ENCODE assay signal across 8 mouse cellular contexts in the genomic region with DNA sequence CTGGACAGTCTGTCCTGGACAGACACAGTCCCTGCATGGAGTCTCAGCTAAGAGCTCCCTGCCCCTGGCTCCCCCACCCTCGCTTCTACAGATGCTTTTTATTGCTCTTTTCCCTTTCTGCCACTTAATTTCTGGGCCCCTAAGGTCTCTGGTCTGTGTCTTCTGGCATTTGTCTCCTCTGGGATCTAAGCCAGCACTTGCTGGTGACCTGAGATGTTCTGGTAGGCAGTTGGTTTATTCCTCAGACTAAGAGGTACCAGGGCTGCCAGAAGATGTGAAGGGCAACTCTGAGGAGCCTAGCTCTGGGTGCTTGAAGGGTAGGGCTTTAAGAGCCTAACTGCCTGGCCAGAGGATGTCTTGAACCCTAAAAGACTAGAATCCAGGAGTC. TPM values are rescaled to one million over a fixed set of nuclear protein-coding genes. Genes with fewer than 3 reads are reported as not detected.
DNase-seq lines count a peak whose midpoint lies in the region; ATAC-seq and TF ChIP-seq lines count a peak whose summit lies in the region.

No protein-coding gene starts in this region.

- no peak for ATAC-seq in midbrain, postnatal 0 days (ENCODE audit: low FRiP score)
- ATAC-seq in intestine, postnatal 0 days: no peak

- peak overlapping the region; percentile 38; the same call in 1 of the 2 replicates for H3K27ac ChIP-seq in midbrain, postnatal 0 days (ENCODE audit: low read depth, low read length)
- no peak overlapping the region for H3K27ac ChIP-seq in midbrain, embryonic 10.5 days (replicated peaks)
- peak overlapping the region; percentile 77; the same call in 1 of the 2 replicates for H3K27ac ChIP-seq in intestine, postnatal 0 days (ENCODE audit: low read depth, low read length)

- no peaks in the 10 kb centered on the region for H3K9me3 ChIP-seq in midbrain, postnatal 0 days (ENCODE audit: low read length)
- H3K9me3 ChIP-seq in midbrain, embryonic 10.5 days (replicated peaks): no peaks in the 10 kb centered on the region
- H3K9me3 ChIP-seq in intestine, postnatal 0 days (ENCODE audit: control insufficient read depth): no peaks in the 10 kb centered on the region

- peaks cover 4% of the 10 kb centered on the region; the same call in 1 of the 2 replicates for H3K4me1 ChIP-seq in midbrain, postnatal 0 days (ENCODE audit: insufficient read depth, low read length)
- H3K4me1 ChIP-seq in midbrain, embryonic 10.5 days: peaks cover 35% of the 10 kb centered on the region
- H3K4me1 ChIP-seq in intestine, postnatal 0 days (replicated peaks; ENCODE audit: control insufficient read depth, insufficient read depth, low read length): 0 out of 2 replicates have a peak, but pooled peaks cover 4% of the 10 kb centered on the region

- no peak overlapping the region for H3K9ac ChIP-seq in midbrain, postnatal 0 days (replicated peaks; ENCODE audit: low read length, poor library complexity, severe bottlenecking)
- H3K9ac ChIP-seq in intestine, postnatal 0 days (ENCODE audit: low read depth, low read length): no peak overlapping the region

- no peak overlapping the region for H3K4me3 ChIP-seq in midbrain, postnatal 0 days (ENCODE audit: low read depth, low read length)
- no peak overlapping the region for H3K4me3 ChIP-seq in midbrain, embryonic 10.5 days
- no peak overlapping the region for H3K4me3 ChIP-seq in intestine, postnatal 0 days (ENCODE audit: low read depth, low read length)

- TF ChIP-seq CTCF in midbrain, postnatal 0 days (IDR thresholded peaks at IDR 0.05): no peak
- TF ChIP-seq CTCF in intestine, postnatal 0 days (IDR thresholded peaks at IDR 0.05; ENCODE audit: low read depth): no peak

- H3K36me3 ChIP-seq in midbrain, postnatal 0 days (ENCODE audit: insufficient read depth, low read length): peaks cover 11% of the 10 kb centered on the region; the same call in 1 of the 2 replicates
- H3K36me3 ChIP-seq in midbrain, embryonic 10.5 days: peaks cover 55% of the 10 kb centered on the region
- H3K36me3 ChIP-seq in intestine, postnatal 0 days (ENCODE audit: control insufficient read depth, insufficient read depth): peaks cover 18% of the 10 kb centered on the region

- no peaks in the 10 kb centered on the region for H3K27me3 ChIP-seq in midbrain, postnatal 0 days (ENCODE audit: insufficient read depth, low read length)
- H3K27me3 ChIP-seq in midbrain, embryonic 10.5 days (ENCODE audit: low read depth, poor library complexity, severe bottlenecking): no peaks in the 10 kb centered on the region
- H3K27me3 ChIP-seq in intestine, postnatal 0 days (replicated peaks; ENCODE audit: control insufficient read depth, insufficient read depth, low read length): no peaks in the 10 kb centered on the region

- DNase-seq in heart, adult 11 months: peak; percentile 95
- DNase-seq in heart, adult 8-10 months (ENCODE audit: low spot score): no peak
- DNase-seq in midbrain, postnatal 0 days (ENCODE audit: low spot score): no peak
- no peak for DNase-seq in midbrain, embryonic 10.5 days (ENCODE audit: low spot score)
- no peak for DNase-seq in spleen, postnatal 36 days (ENCODE audit: low spot score in 2 of 2)
- no peak for DNase-seq in spleen, adult 18-20 months
- no peak for DNase-seq in thymus, postnatal 10 days (ENCODE audit: low spot score in 2 of 2)

- H3K4me2 ChIP-seq in midbrain, postnatal 0 days (ENCODE audit: low read depth, low read length, poor library complexity, severe bottlenecking): no peak overlapping the region
- no peak overlapping the region; the same call in 1 of the 2 replicates for H3K4me2 ChIP-seq in intestine, postnatal 0 days (replicated peaks; ENCODE audit: low read depth)

- 62% methylated on average over 1 of the region's 1 CpGs for WGBS in midbrain, postnatal 0 days
- 71% methylated on average over 1 of the region's 1 CpGs for WGBS in midbrain, embryonic 10.5 days
- 24% methylated on average over 1 of the region's 1 CpGs for WGBS in intestine, postnatal 0 days

RNA-seq across cellular contexts. Expression of a gene that starts 40.5 kb away (rescaled TPM):
- total RNA-seq in heart, adult 8-10 months (2022): 10 to 100 TPM in 2 of 4 experiments, 1 to 10 TPM in 2; 6.5 to 11.8 (median 9.8) TPM
- total RNA-seq in midbrain, postnatal 0 days (2014; rRNA removed): 14.8 and 17.0 TPM in 2 replicates
- 27.9 and 30.2 TPM in 2 replicates for polyA plus RNA-seq in midbrain, postnatal 0 days (2015; fragmentation: Nextera tagmentation; extraction: Ambion mirVana)
- 143 and 160 TPM in 2 replicates for polyA plus RNA-seq in midbrain, embryonic 10.5 days (2016; fragmentation: Nextera tagmentation; extraction: Ambion mirVana)
- 20.0 and 21.4 TPM in 2 replicates for polyA plus RNA-seq in intestine, postnatal 0 days (2015; fragmentation: Nextera tagmentation; extraction: Ambion mirVana)
